Mouse (Mus musculus): ENCODE data around the gene Unc119b. TPM values are rescaled to one million over a fixed set of nuclear protein-coding genes. Genes with fewer than 3 reads are reported as not detected.

Gene Unc119b
- polyA plus RNA-seq, 1 experiment from 2014 or later, result 22.2 TPM

GRCm38 (mm10) chr5:115132465-115132864 lies 2.3 kb downstream of the Unc119b start:
- H3K9ac ChIP-seq (ENCODE audit: low read length), result no peak overlapping the region
- H3K4me3 ChIP-seq (replicated peaks; ENCODE audit: low read length), result no peak overlapping the region
- H3K4me2 ChIP-seq (ENCODE audit: low read depth, low read length), result no peak overlapping the region
- WGBS, result 93% methylated on average over 8 of the region's 8 CpGs
- H3K27me3 ChIP-seq (ENCODE audit: control insufficient read depth, insufficient read depth, low read length), result no peaks in the 10 kb centered on the region
- H3K27ac ChIP-seq (ENCODE audit: low read length), result no peak overlapping the region
- H3K9me3 ChIP-seq (replicated peaks; ENCODE audit: control insufficient read depth, low read length), result no peaks in the 10 kb centered on the region
- ATAC-seq (ENCODE audit: insufficient read depth, low FRiP score), result no peak
- H3K4me1 ChIP-seq (ENCODE audit: control insufficient read depth, insufficient read depth, low read length), result peaks cover 10% of the 10 kb centered on the region
- peaks cover 3% of the 10 kb centered on the region; the same call in 1 of the 2 replicates for H3K36me3 ChIP-seq (ENCODE audit: control insufficient read depth, insufficient read depth, low read length)

GRCm38 (mm10) chr5:115129328-115129727 lies 5.4 kb downstream of the Unc119b start:
- Histone ChIP-seq H3K4me2 (ENCODE audit: low read depth, low read length) (no peak overlapping the region), H3K4me3 (replicated peaks; ENCODE audit: low read length) (no peak overlapping the region), H3K9ac (ENCODE audit: low read length) (no peak overlapping the region), H3K36me3 (ENCODE audit: control insufficient read depth, insufficient read depth, low read length) (peaks cover 3% of the 10 kb centered on the region; the same call in 1 of the 2 replicates), H3K4me1 (ENCODE audit: control insufficient read depth, insufficient read depth, low read length) (peaks cover 21% of the 10 kb centered on the region), H3K27me3 (ENCODE audit: control insufficient read depth, insufficient read depth, low read length) (no peaks in the 10 kb centered on the region), H3K27ac (ENCODE audit: low read length) (no peak overlapping the region), H3K9me3 (replicated peaks; ENCODE audit: control insufficient read depth, low read length) (no peaks in the 10 kb centered on the region)
- ATAC-seq (ENCODE audit: insufficient read depth, low FRiP score), result no peak
- WGBS, result 87% methylated on average over 6 of the region's 6 CpGs

GRCm38 (mm10) chr5:115127421-115128179 lies 7.2 kb downstream of the Unc119b start:
- Histone ChIP-seq H3K9me3 (replicated peaks; ENCODE audit: control insufficient read depth, low read length) (no peaks in the 10 kb centered on the region), H3K36me3 (ENCODE audit: control insufficient read depth, insufficient read depth, low read length) (peaks cover 3% of the 10 kb centered on the region; the same call in 1 of the 2 replicates)
- 94% methylated on average over 22 of the region's 22 CpGs for WGBS

GRCm38 (mm10) chr5:115126578-115127312 lies 8.0 kb downstream of the Unc119b start:
- Histone ChIP-seq H3K27ac (ENCODE audit: low read length) (no peak overlapping the region), H3K4me3 (replicated peaks; ENCODE audit: low read length) (no peak overlapping the region), H3K27me3 (ENCODE audit: control insufficient read depth, insufficient read depth, low read length) (no peaks in the 10 kb centered on the region), H3K4me1 (ENCODE audit: control insufficient read depth, insufficient read depth, low read length) (0 out of 2 replicates have a peak, but pooled peaks cover 11% of the 10 kb centered on the region), H3K4me2 (ENCODE audit: low read depth, low read length) (no peak overlapping the region), H3K36me3 (ENCODE audit: control insufficient read depth, insufficient read depth, low read length) (peaks cover 3% of the 10 kb centered on the region; the same call in 1 of the 2 replicates), H3K9ac (ENCODE audit: low read length) (no peak overlapping the region), H3K9me3 (replicated peaks; ENCODE audit: control insufficient read depth, low read length) (no peaks in the 10 kb centered on the region)
- peak; percentile 43; the same call in 1 of the 2 replicates for ATAC-seq (ENCODE audit: insufficient read depth, low FRiP score)
- 87% methylated on average over 28 of the region's 28 CpGs for WGBS

More at GRCm38 (mm10) chr5:115127421-115128179, 7.2 kb downstream of the Unc119b start:
- 0 out of 2 replicates have a peak, but pooled peaks cover 11% of the 10 kb centered on the region for H3K4me1 ChIP-seq (ENCODE audit: control insufficient read depth, insufficient read depth, low read length)
- no peak overlapping the region for H3K4me3 ChIP-seq (replicated peaks; ENCODE audit: low read length)
- no peaks in the 10 kb centered on the region for H3K27me3 ChIP-seq (ENCODE audit: control insufficient read depth, insufficient read depth, low read length)
- no peak overlapping the region for H3K27ac ChIP-seq (ENCODE audit: low read length)
- ATAC-seq (ENCODE audit: insufficient read depth, low FRiP score), result no peak
- no peak overlapping the region for H3K9ac ChIP-seq (ENCODE audit: low read length)
- H3K4me2 ChIP-seq (ENCODE audit: low read depth, low read length), result no peak overlapping the region

- no peaks in the 10 kb centered on the region for H3K9me3 ChIP-seq (replicated peaks; ENCODE audit: control insufficient read depth, low read length)
- 22% methylated on average over 24 of the region's 24 CpGs for WGBS
- H3K36me3 ChIP-seq (ENCODE audit: control insufficient read depth, insufficient read depth, low read length), result peaks cover 3% of the 10 kb centered on the region; the same call in 1 of the 2 replicates
- no peak overlapping the region for H3K4me3 ChIP-seq (replicated peaks; ENCODE audit: low read length)
- ATAC-seq (ENCODE audit: insufficient read depth, low FRiP score), result peak; percentile 79
- H3K9ac ChIP-seq (ENCODE audit: low read length), result 0 out of 2 replicates have a peak overlapping the region, but pooled peaks have one; percentile 36
- H3K27me3 ChIP-seq (ENCODE audit: control insufficient read depth, insufficient read depth, low read length), result no peaks in the 10 kb centered on the region
- H3K4me2 ChIP-seq (ENCODE audit: low read depth, low read length), result peak overlapping the region; percentile 3; the same call in 1 of the 2 replicates
- H3K27ac ChIP-seq (ENCODE audit: low read length), result 0 out of 2 replicates have a peak overlapping the region, but pooled peaks have one; percentile 4
- H3K4me1 ChIP-seq (ENCODE audit: control insufficient read depth, insufficient read depth, low read length), result 0 out of 2 replicates have a peak, but pooled peaks cover 11% of the 10 kb centered on the region
Measured at GRCm38 (mm10) chr5:115125211-115125871, 9.4 kb downstream of the Unc119b start.

- WGBS, result 89% methylated on average over 6 of the region's 6 CpGs
- H3K4me1 ChIP-seq (ENCODE audit: control insufficient read depth, insufficient read depth, low read length), result 0 out of 2 replicates have a peak, but pooled peaks cover 11% of the 10 kb centered on the region
- no peak overlapping the region for H3K27ac ChIP-seq (ENCODE audit: low read length)
- no peaks in the 10 kb centered on the region for H3K27me3 ChIP-seq (ENCODE audit: control insufficient read depth, insufficient read depth, low read length)
- peaks cover 3% of the 10 kb centered on the region; the same call in 1 of the 2 replicates for H3K36me3 ChIP-seq (ENCODE audit: control insufficient read depth, insufficient read depth, low read length)
- peak; percentile 12; the same call in 1 of the 2 replicates for ATAC-seq (ENCODE audit: insufficient read depth, low FRiP score)
- H3K9ac ChIP-seq (ENCODE audit: low read length), result 0 out of 2 replicates have a peak overlapping the region, but pooled peaks have one; percentile 36
- no peaks in the 10 kb centered on the region for H3K9me3 ChIP-seq (replicated peaks; ENCODE audit: control insufficient read depth, low read length)
- no peak overlapping the region for H3K4me3 ChIP-seq (replicated peaks; ENCODE audit: low read length)
- no peak overlapping the region for H3K4me2 ChIP-seq (ENCODE audit: low read depth, low read length)
Measured at GRCm38 (mm10) chr5:115124690-115125089, 10.1 kb downstream of the Unc119b start.

- H3K4me1 ChIP-seq (ENCODE audit: control insufficient read depth, insufficient read depth, low read length), result peaks cover 17% of the 10 kb centered on the region; the same call in 1 of the 2 replicates
- no peak for ATAC-seq (ENCODE audit: insufficient read depth, low FRiP score)
- no peak overlapping the region for H3K27ac ChIP-seq (ENCODE audit: low read length)
- H3K9me3 ChIP-seq (replicated peaks; ENCODE audit: control insufficient read depth, low read length), result no peaks in the 10 kb centered on the region
- H3K27me3 ChIP-seq (ENCODE audit: control insufficient read depth, insufficient read depth, low read length), result no peaks in the 10 kb centered on the region
- H3K36me3 ChIP-seq (ENCODE audit: control insufficient read depth, insufficient read depth, low read length), result peaks cover 10% of the 10 kb centered on the region
- no peak overlapping the region for H3K4me3 ChIP-seq (replicated peaks; ENCODE audit: low read length)
- WGBS, result 85% methylated on average over 5 of the region's 5 CpGs
- no peak overlapping the region for H3K9ac ChIP-seq (ENCODE audit: low read length)
- H3K4me2 ChIP-seq (ENCODE audit: low read depth, low read length), result no peak overlapping the region
Measured at GRCm38 (mm10) chr5:115120978-115121377, 13.8 kb downstream of the Unc119b start.

- Histone ChIP-seq H3K4me1 (ENCODE audit: control insufficient read depth, insufficient read depth, low read length) (peaks cover 6% of the 10 kb centered on the region; the same call in 1 of the 2 replicates), H3K4me2 (ENCODE audit: low read depth, low read length) (peak within 1 kb of the TSS; percentile 81), H3K27me3 (ENCODE audit: control insufficient read depth, insufficient read depth, low read length) (no peaks in the 10 kb centered on the region), H3K9ac (ENCODE audit: low read length) (peak within 1 kb of the TSS; percentile 89), H3K27ac (ENCODE audit: low read length) (peak within 1 kb of the TSS; percentile 69), H3K36me3 (ENCODE audit: control insufficient read depth, insufficient read depth, low read length) (peaks cover 10% of the 10 kb centered on the region), H3K9me3 (replicated peaks; ENCODE audit: control insufficient read depth, low read length) (no peaks in the 10 kb centered on the region), H3K4me3 (replicated peaks; ENCODE audit: low read length) (peak within 1 kb of the TSS; percentile 98)
- ATAC-seq (ENCODE audit: insufficient read depth, low FRiP score), result peak; percentile 94
- WGBS, result under 1% methylated on average over 39 of the region's 39 CpGs
Measured at GRCm38 (mm10) chr5:115118961-115119570, 15.7 kb downstream of the Unc119b start, which contains the start of gene Acads. Gene Acads (minus strand): TSS chr5:115119346.

Measured in stomach, embryonic 16.5 days (tissue).